Mouse (Mus musculus): ENCODE results near the gene Chd6. TPM values are rescaled to one million over a fixed set of nuclear protein-coding genes. Genes with fewer than 3 reads are reported as not detected.
A peak's percentile ranks its signal among the peaks of the same experiment; 100 is the strongest.

Gene Chd6
- 32.4 and 35.4 TPM in 2 replicates for polyA plus RNA-seq (2014; fragmentation: Nextera tagmentation; extraction: Ambion mirVana)

DNA sequence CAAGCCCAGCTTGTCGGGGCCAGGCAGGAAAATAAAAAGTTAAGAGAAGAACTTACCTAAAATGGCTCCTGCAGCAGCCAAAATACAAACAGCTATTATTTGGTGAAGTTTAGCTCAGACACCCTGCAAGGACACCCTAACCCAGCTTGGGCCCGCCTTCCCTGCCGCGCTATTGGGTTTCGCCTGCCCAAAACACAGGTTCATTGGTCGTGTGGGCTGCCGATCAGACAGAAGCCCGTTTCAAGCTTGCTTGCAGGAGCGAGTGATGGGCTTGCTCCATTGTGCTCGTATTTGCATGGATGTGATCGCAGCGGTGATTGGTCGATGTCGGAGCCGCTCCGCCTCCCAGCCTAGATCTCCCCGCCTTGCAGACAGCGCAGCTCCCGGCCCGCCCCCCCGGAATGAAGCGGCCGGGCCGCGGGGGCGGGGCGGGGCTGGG lies at the start of gene Chd6:
Chd6 (minus strand) TSS at position 143 of the 439 bp plus-strand sequence.
- Histone ChIP-seq H3K36me3 (ENCODE audit: control insufficient read depth, insufficient read depth, low read length) (no peaks in the 10 kb centered on the region), H3K4me3 (ENCODE audit: low read depth, low read length) (peak within 1 kb of the TSS; percentile 96), H3K9me3 (ENCODE audit: control insufficient read depth, low read length) (no peaks in the 10 kb centered on the region), H3K9ac (ENCODE audit: low read length) (peak within 1 kb of the TSS; percentile 97), H3K4me1 (ENCODE audit: control insufficient read depth, insufficient read depth, low read length) (peaks cover 5% of the 10 kb centered on the region), H3K4me2 (ENCODE audit: low read depth) (peak within 1 kb of the TSS; percentile 79), H3K27ac (ENCODE audit: low read depth, low read length) (peak within 1 kb of the TSS; percentile 97), H3K27me3 (ENCODE audit: control insufficient read depth, insufficient read depth, low read length) (no peaks in the 10 kb centered on the region)
- WGBS = under 1% methylated on average over 24 of the region's 27 CpGs
- ATAC-seq (ENCODE audit: insufficient read depth, low FRiP score, low TSS enrichment) = peak; percentile 99
- DNase-seq (ENCODE audit: low spot score) = peak; percentile 99

DNA sequence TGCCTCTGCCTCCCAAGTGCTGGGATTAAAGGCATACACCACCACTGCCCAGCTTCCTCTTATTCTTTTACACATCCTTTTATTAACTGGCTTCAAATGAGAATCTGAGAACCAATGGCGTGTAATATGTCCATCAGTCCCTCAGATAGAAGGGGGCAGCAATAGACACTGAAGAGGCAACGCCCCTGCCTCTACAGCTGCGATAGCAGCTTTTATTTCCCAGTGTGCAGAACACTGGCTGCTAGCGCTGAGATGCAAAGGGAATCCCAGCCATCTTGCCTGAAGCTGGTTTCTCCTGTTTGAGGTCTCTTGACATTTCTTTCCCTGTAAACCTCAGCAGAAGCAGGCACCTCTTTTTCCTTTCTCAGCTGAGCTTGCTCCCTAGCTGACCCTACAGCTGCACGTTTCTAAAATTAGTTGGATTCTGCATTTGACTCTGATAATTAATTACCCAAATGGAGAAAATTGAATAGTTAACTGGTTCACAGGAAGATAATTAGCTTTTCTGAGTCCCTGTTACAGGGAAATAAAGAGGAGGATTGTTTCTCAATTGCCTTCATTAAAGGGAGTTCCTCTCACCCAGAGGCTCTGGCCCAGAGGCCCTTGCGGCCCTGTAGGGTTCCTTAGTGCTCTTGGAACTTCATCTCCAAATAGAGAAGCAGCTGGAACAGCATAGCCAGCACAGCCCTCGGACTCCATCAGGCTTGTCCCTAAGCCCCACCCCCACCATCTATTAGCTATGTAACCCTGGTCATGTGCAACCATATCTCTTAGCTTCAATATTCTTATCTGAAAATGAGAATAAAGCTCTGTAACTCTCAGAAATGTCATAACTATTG lies 41.3 kb upstream of the Chd6 start:
- Histone ChIP-seq H3K36me3 (ENCODE audit: control insufficient read depth, insufficient read depth, low read length) (no peaks in the 10 kb centered on the region), H3K9ac (ENCODE audit: low read length) (no peak overlapping the region), H3K4me1 (ENCODE audit: control insufficient read depth, insufficient read depth, low read length) (no peaks in the 10 kb centered on the region), H3K27me3 (ENCODE audit: control insufficient read depth, insufficient read depth, low read length) (no peaks in the 10 kb centered on the region), H3K4me2 (ENCODE audit: low read depth) (no peak overlapping the region), H3K9me3 (ENCODE audit: control insufficient read depth, low read length) (no peaks in the 10 kb centered on the region), H3K27ac (ENCODE audit: low read depth, low read length) (no peak overlapping the region), H3K4me3 (ENCODE audit: low read depth, low read length) (no peak overlapping the region)
- WGBS = 55% methylated on average over 7 of the region's 7 CpGs
- DNase-seq (ENCODE audit: low spot score) (no peak), ATAC-seq (ENCODE audit: insufficient read depth, low FRiP score, low TSS enrichment) (no peak)

DNA sequence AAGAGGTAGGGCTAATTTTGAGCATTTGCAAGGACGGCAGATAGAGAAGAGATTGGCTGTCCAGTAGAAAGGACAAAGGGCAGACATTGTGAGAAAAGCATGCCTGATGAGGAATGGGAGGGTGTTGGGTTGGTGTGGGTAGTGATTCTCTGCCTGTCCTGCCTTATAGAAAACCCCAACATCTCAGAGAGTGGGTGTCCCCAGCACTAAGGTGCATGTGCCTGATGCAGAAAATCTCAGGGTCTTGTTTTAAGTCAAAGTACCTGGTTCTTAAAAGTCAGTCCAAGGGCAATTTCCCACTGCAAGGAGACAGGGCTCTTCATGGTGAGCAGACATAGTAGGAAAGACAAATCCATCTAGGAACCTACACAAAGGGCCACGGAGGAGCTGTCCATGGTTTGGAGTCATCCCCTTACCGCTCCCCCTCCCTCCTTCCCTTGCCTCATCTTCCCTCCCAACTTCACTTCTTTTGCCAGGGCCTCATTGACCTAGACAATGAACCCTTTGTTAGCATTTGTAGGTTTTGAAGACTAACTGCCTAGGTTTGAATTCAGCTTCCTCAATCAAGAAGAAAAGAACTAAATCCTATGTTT lies 39.6 kb upstream of the Chd6 start:
- Histone ChIP-seq H3K4me2 (ENCODE audit: low read depth) (no peak overlapping the region), H3K27me3 (ENCODE audit: control insufficient read depth, insufficient read depth, low read length) (no peaks in the 10 kb centered on the region), H3K9ac (ENCODE audit: low read length) (no peak overlapping the region), H3K4me1 (ENCODE audit: control insufficient read depth, insufficient read depth, low read length) (no peaks in the 10 kb centered on the region), H3K9me3 (ENCODE audit: control insufficient read depth, low read length) (no peaks in the 10 kb centered on the region), H3K36me3 (ENCODE audit: control insufficient read depth, insufficient read depth, low read length) (no peaks in the 10 kb centered on the region), H3K4me3 (ENCODE audit: low read depth, low read length) (no peak overlapping the region), H3K27ac (ENCODE audit: low read depth, low read length) (no peak overlapping the region)
- ATAC-seq (ENCODE audit: insufficient read depth, low FRiP score, low TSS enrichment) = no peak
- WGBS = 59% methylated on average over 3 of the region's 3 CpGs
- no peak for DNase-seq (ENCODE audit: low spot score)

DNA sequence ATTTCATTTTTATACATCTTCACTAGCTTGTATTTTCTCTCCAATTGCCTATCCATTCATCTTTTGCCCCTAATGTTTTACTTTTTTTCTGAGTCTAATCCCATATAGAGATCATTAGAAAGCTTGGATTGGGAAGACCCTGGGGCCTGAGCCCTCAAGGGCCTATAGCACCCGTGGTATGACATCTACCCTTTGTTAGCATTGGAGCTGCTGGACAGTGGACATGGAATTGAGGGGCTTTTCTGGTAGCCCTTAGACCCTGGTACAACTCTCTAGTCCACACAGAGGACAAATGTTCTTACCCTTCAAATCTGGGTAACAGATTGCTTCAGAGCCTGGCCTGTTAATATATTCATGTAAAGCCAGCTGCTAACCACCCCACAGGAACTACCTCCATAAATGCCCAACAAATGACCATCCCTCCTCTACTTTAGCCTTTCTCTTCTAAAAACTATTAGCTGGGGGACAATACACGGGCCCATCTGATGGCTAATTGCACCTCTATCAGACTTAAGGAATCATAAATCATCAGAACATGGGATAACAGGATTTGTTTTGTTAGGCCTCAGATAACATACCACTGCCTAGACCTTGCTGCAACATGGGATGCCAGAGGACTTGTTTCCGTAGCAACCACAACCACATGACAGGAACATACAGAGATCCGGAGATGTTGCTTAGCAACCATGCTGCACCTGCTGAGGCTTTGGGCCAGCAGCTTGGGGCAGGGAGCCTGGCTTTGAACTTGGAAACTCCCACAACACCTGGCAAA lies 39.0 kb upstream of the Chd6 start:
- Histone ChIP-seq H3K4me2 (ENCODE audit: low read depth) (no peak overlapping the region), H3K4me1 (ENCODE audit: control insufficient read depth, insufficient read depth, low read length) (no peaks in the 10 kb centered on the region), H3K27ac (ENCODE audit: low read depth, low read length) (no peak overlapping the region), H3K9ac (ENCODE audit: low read length) (no peak overlapping the region), H3K36me3 (ENCODE audit: control insufficient read depth, insufficient read depth, low read length) (no peaks in the 10 kb centered on the region), H3K9me3 (ENCODE audit: control insufficient read depth, low read length) (no peaks in the 10 kb centered on the region), H3K27me3 (ENCODE audit: control insufficient read depth, insufficient read depth, low read length) (no peaks in the 10 kb centered on the region), H3K4me3 (ENCODE audit: low read depth, low read length) (no peak overlapping the region)
- ATAC-seq (ENCODE audit: insufficient read depth, low FRiP score, low TSS enrichment) (peak; percentile 23; the same call in 1 of the 2 replicates), DNase-seq (ENCODE audit: low spot score) (peak; percentile 32)
- WGBS = 56% methylated on average over 4 of the region's 4 CpGs

DNA sequence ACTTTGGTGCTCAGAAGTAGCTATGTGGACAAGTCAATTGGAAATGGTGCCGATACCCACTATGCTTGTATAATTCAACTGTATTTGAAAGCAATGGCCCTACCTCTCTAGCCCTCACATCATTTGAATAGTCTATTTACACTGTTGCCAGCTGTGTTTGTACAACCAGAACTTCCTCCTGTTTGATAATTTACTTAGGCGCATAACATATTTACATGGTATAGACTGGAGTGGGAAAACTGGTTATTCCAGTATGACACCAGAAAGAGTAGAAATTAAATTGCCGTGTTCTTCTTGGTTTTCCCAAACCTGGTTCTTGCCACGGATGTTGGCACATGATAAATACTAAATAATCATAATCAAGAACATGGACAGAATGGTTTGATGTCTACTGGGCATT lies 35.9 kb upstream of the Chd6 start:
- Histone ChIP-seq H3K9me3 (ENCODE audit: control insufficient read depth, low read length) (no peaks in the 10 kb centered on the region), H3K4me1 (ENCODE audit: control insufficient read depth, insufficient read depth, low read length) (no peaks in the 10 kb centered on the region), H3K9ac (ENCODE audit: low read length) (no peak overlapping the region), H3K27ac (ENCODE audit: low read depth, low read length) (no peak overlapping the region), H3K4me2 (ENCODE audit: low read depth) (no peak overlapping the region), H3K4me3 (ENCODE audit: low read depth, low read length) (no peak overlapping the region), H3K36me3 (ENCODE audit: control insufficient read depth, insufficient read depth, low read length) (no peaks in the 10 kb centered on the region), H3K27me3 (ENCODE audit: control insufficient read depth, insufficient read depth, low read length) (no peaks in the 10 kb centered on the region)
- WGBS = 90% methylated on average over 4 of the region's 4 CpGs
- no peak for ATAC-seq (ENCODE audit: insufficient read depth, low FRiP score, low TSS enrichment)
- DNase-seq (ENCODE audit: low spot score) = no peak

DNA sequence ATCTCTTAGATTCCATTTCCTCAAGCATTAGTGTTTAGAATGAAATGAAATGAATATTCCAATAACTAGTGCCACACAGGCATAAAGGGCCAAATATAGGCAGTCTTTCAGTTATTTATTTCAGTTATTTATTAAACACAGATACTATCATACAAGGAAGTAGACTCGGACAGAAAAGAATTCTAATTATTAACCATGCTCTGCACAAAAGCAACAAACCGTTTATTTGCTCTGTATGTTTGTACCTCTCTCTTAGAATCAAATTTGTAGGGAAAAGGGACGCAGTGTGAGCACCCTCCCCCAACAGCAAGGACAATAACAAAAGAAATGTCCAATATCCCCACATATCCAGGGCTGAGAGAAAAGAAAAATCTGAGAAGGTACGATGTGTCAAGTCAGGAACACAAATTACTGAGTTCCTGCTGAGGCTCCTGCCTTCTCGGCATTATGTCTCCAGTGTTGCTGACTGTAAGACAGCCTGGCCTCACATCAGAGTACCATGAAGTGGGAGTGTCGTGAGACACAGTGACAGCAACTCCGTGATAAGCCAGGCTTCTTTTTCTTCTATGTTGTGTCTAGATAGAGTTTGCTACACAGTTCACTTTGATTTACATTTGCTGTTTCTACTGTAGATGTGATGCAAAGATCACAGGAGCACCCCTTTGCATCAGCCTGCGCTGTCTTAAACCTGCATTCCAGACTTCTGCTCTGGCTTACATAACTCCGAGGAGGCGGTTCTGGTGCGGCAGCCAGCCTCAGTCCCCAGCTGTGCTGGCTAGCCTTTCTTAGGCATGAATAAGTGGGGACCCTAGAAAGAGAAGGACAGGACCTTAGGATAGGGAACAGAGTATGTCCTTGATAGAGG lies 30.0 kb upstream of the Chd6 start:
- Histone ChIP-seq H3K9ac (ENCODE audit: low read length) (no peak overlapping the region), H3K27me3 (ENCODE audit: control insufficient read depth, insufficient read depth, low read length) (no peaks in the 10 kb centered on the region), H3K4me2 (ENCODE audit: low read depth) (no peak overlapping the region), H3K4me3 (ENCODE audit: low read depth, low read length) (no peak overlapping the region), H3K36me3 (ENCODE audit: control insufficient read depth, insufficient read depth, low read length) (no peaks in the 10 kb centered on the region), H3K27ac (ENCODE audit: low read depth, low read length) (no peak overlapping the region), H3K4me1 (ENCODE audit: control insufficient read depth, insufficient read depth, low read length) (no peaks in the 10 kb centered on the region), H3K9me3 (ENCODE audit: control insufficient read depth, low read length) (no peaks in the 10 kb centered on the region)
- ATAC-seq (ENCODE audit: insufficient read depth, low FRiP score, low TSS enrichment) = no peak
- no peak for DNase-seq (ENCODE audit: low spot score)
- 72% methylated on average over 11 of the region's 11 CpGs for WGBS

DNA sequence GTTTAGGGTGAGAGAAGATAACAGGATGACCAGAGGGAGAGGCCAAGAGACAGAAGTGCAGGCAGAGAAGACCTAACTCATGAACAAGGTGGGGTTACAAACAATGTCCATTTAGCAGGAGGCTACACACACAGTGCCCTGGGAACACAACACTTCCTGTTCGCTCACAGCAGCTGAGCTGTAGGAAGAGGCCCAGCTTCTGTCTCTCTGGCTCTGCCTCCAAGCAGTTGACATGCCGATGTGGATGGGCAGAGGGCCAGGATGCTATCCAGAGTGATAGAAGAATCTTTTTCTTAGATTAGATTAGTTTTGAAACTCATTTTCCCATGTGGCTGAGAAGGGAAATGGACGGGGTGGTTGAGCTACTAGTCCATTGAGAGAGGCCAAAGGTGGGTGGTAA lies 28.1 kb upstream of the Chd6 start:
- Histone ChIP-seq H3K4me3 (ENCODE audit: low read depth, low read length) (no peak overlapping the region), H3K4me1 (ENCODE audit: control insufficient read depth, insufficient read depth, low read length) (no peaks in the 10 kb centered on the region), H3K27ac (ENCODE audit: low read depth, low read length) (no peak overlapping the region), H3K27me3 (ENCODE audit: control insufficient read depth, insufficient read depth, low read length) (no peaks in the 10 kb centered on the region), H3K36me3 (ENCODE audit: control insufficient read depth, insufficient read depth, low read length) (no peaks in the 10 kb centered on the region), H3K4me2 (ENCODE audit: low read depth) (no peak overlapping the region), H3K9me3 (ENCODE audit: control insufficient read depth, low read length) (no peaks in the 10 kb centered on the region), H3K9ac (ENCODE audit: low read length) (no peak overlapping the region)
- ATAC-seq (ENCODE audit: insufficient read depth, low FRiP score, low TSS enrichment) = no peak
- DNase-seq (ENCODE audit: low spot score) = no peak
- WGBS = 89% methylated on average over 3 of the region's 3 CpGs

Data from neural tube, embryonic 11.5 days (tissue).